Mouse (Mus musculus): ENCODE measurements around the gene Acot3. TPM values are rescaled to one million over a fixed set of nuclear protein-coding genes. Genes with fewer than 3 reads are reported as not detected.
"Not testable (repeated sequence)": the region's sequence is repeated elsewhere in the genome, so short reads cannot be mapped to it uniquely, and the experiment has no call there.

Gene Acot3
- total and polyA plus RNA-seq, 3 experiments = not detected

- in situ Hi-C loops (cut with MboI; ENCODE audit: low pct_ligation_motif_present, low pct_unique_long_range_greater_than_20kb, low sequenced_read_pairs) (no loop called here), dilution Hi-C loops (cut with MboI; ENCODE audit: extremely low pct_ligation_motif_present, extremely low pct_unique_long_range_greater_than_20kb, low sequenced_read_pairs) (no loop called here)
- no peaks in the 10 kb centered on the region for H3K4me1 ChIP-seq (ENCODE audit: control insufficient read depth in 1 of 2, insufficient read depth in 2 of 2)
- H3K79me2 ChIP-seq (replicated peaks; ENCODE audit: control insufficient read depth, extremely low read depth, insufficient read depth, poor library complexity, severe bottlenecking) = no peaks in the 10 kb centered on the region
- H3K36me3 ChIP-seq (replicated peaks in 1 of 2; ENCODE audit: control insufficient read depth in 1 of 2, insufficient read depth in 1 of 2, low read length in 1 of 2) = no peaks in the 10 kb centered on the region
- TF ChIP-seq ZC3H11A (IDR thresholded peaks at IDR 0.05; ENCODE audit: low read depth, low read length) (no peak), ETS1 (conservative IDR thresholded peaks at IDR 0.05; ENCODE audit: low read depth, low read length) (no peak), HCFC1 (IDR thresholded peaks at IDR 0.05; ENCODE audit: low read depth, low read length) (no peak), PAX5 (IDR thresholded peaks at IDR 0.05; ENCODE audit: low read length) (no peak)
- no peak overlapping the region for H3K4me2 ChIP-seq (ENCODE audit: insufficient read depth, low read depth, poor library complexity, severe bottlenecking)
- H3K4me3 ChIP-seq (replicated peaks in 1 of 3; ENCODE audit: low read depth in 2 of 3, low read length in 2 of 3, poor library complexity in 1 of 3) = no peak overlapping the region
- H3K27me3 ChIP-seq (replicated peaks) = no peaks in the 10 kb centered on the region
- DNase-seq (ENCODE audit: extremely low read depth) = no peak
- no peaks in the 10 kb centered on the region for H3K9me3 ChIP-seq (replicated peaks; ENCODE audit: low read length)
- no peak overlapping the region for H3K9ac ChIP-seq (ENCODE audit: insufficient read depth, low read depth)
- no peak overlapping the region for H3K27ac ChIP-seq (ENCODE audit: insufficient read depth, low read depth)
Measured at GRCm38 (mm10) chr12:84099605-84100004, 47.7 kb downstream of the Acot3 start.

GRCm38 (mm10) chr12:84100071-84100470 lies 48.1 kb downstream of the Acot3 start:
- DNase-seq (ENCODE audit: extremely low read depth) = no peak
- Histone ChIP-seq H3K4me2 (ENCODE audit: insufficient read depth, low read depth, poor library complexity, severe bottlenecking) (no peak overlapping the region), H3K4me1 (ENCODE audit: control insufficient read depth in 1 of 2, insufficient read depth in 2 of 2) (no peaks in the 10 kb centered on the region), H3K27ac (ENCODE audit: insufficient read depth, low read depth) (no peak overlapping the region), H3K27me3 (replicated peaks) (no peaks in the 10 kb centered on the region), H3K4me3 (replicated peaks in 1 of 3; ENCODE audit: low read depth in 2 of 3, low read length in 2 of 3, poor library complexity in 1 of 3) (no peak overlapping the region), H3K9ac (ENCODE audit: insufficient read depth, low read depth) (no peak overlapping the region), H3K79me2 (replicated peaks; ENCODE audit: control insufficient read depth, extremely low read depth, insufficient read depth, poor library complexity, severe bottlenecking) (no peaks in the 10 kb centered on the region), H3K9me3 (replicated peaks; ENCODE audit: low read length) (no peaks in the 10 kb centered on the region), H3K36me3 (replicated peaks in 1 of 2; ENCODE audit: control insufficient read depth in 1 of 2, insufficient read depth in 1 of 2, low read length in 1 of 2) (no peaks in the 10 kb centered on the region)
- no peak for TF ChIP-seq ETS1 (conservative IDR thresholded peaks at IDR 0.05; ENCODE audit: low read depth, low read length)
- in situ Hi-C loops (cut with MboI; ENCODE audit: low pct_ligation_motif_present, low pct_unique_long_range_greater_than_20kb, low sequenced_read_pairs) = no loop called here
- dilution Hi-C loops (cut with MboI; ENCODE audit: extremely low pct_ligation_motif_present, extremely low pct_unique_long_range_greater_than_20kb, low sequenced_read_pairs) = no loop called here

- H3K36me3 ChIP-seq (replicated peaks in 1 of 2; ENCODE audit: control insufficient read depth in 1 of 2, insufficient read depth in 1 of 2, low read length in 1 of 2); H3K27me3 ChIP-seq (replicated peaks); H3K27ac ChIP-seq (ENCODE audit: insufficient read depth, low read depth); H3K4me1 ChIP-seq (ENCODE audit: control insufficient read depth in 1 of 2, insufficient read depth in 2 of 2); in situ Hi-C loops (cut with MboI; ENCODE audit: low pct_ligation_motif_present, low pct_unique_long_range_greater_than_20kb, low sequenced_read_pairs); H3K4me3 ChIP-seq (replicated peaks in 1 of 3; ENCODE audit: low read depth in 2 of 3, low read length in 2 of 3, poor library complexity in 1 of 3); H3K79me2 ChIP-seq (replicated peaks; ENCODE audit: control insufficient read depth, extremely low read depth, insufficient read depth, poor library complexity, severe bottlenecking); H3K9me3 ChIP-seq (replicated peaks; ENCODE audit: low read length); DNase-seq (ENCODE audit: extremely low read depth); H3K9ac ChIP-seq (ENCODE audit: insufficient read depth, low read depth); H3K4me2 ChIP-seq (ENCODE audit: insufficient read depth, low read depth, poor library complexity, severe bottlenecking); dilution Hi-C loops (cut with MboI; ENCODE audit: extremely low pct_ligation_motif_present, extremely low pct_unique_long_range_greater_than_20kb, low sequenced_read_pairs): not testable (repeated sequence)
Measured at GRCm38 (mm10) chr12:84100604-84101492, 48.9 kb downstream of the Acot3 start, which contains the start of gene Acot6. TSS of gene Acot6 (plus strand) at chr12:84100654.

GRCm38 (mm10) chr12:84101493-84101845 lies 49.5 kb downstream of the Acot3 start:
- Histone ChIP-seq H3K9ac (ENCODE audit: insufficient read depth, low read depth) (no peak overlapping the region), H3K27me3 (replicated peaks) (no peaks in the 10 kb centered on the region), H3K4me3 (replicated peaks in 1 of 3; ENCODE audit: low read depth in 2 of 3, low read length in 2 of 3, poor library complexity in 1 of 3) (no peak overlapping the region), H3K36me3 (replicated peaks in 1 of 2; ENCODE audit: control insufficient read depth in 1 of 2, insufficient read depth in 1 of 2, low read length in 1 of 2) (no peaks in the 10 kb centered on the region), H3K4me1 (ENCODE audit: control insufficient read depth in 1 of 2, insufficient read depth in 2 of 2) (no peaks in the 10 kb centered on the region), H3K4me2 (ENCODE audit: insufficient read depth, low read depth, poor library complexity, severe bottlenecking) (no peak overlapping the region), H3K27ac (ENCODE audit: insufficient read depth, low read depth) (no peak overlapping the region), H3K9me3 (replicated peaks; ENCODE audit: low read length) (no peaks in the 10 kb centered on the region), H3K79me2 (replicated peaks; ENCODE audit: control insufficient read depth, extremely low read depth, insufficient read depth, poor library complexity, severe bottlenecking) (no peaks in the 10 kb centered on the region)
- dilution Hi-C loops (cut with MboI; ENCODE audit: extremely low pct_ligation_motif_present, extremely low pct_unique_long_range_greater_than_20kb, low sequenced_read_pairs) = no loop called here
- DNase-seq (ENCODE audit: extremely low read depth) = no peak
- in situ Hi-C loops (cut with MboI; ENCODE audit: low pct_ligation_motif_present, low pct_unique_long_range_greater_than_20kb, low sequenced_read_pairs) = no loop called here
- TF ChIP-seq RCOR1 (conservative IDR thresholded peaks at IDR 0.05; ENCODE audit: low read depth, low read length) (no peak), ZC3H11A (IDR thresholded peaks at IDR 0.05; ENCODE audit: low read depth, low read length) (no peak), NRF1 (IDR thresholded peaks at IDR 0.05; ENCODE audit: low read depth, low read length) (no peak), USF2 (conservative IDR thresholded peaks at IDR 0.05; ENCODE audit: low read depth, low read length) (no peak), MXI1 (IDR thresholded peaks at IDR 0.05; ENCODE audit: low read depth, low read length) (no peak), RAD21 (IDR thresholded peaks at IDR 0.05; ENCODE audit: low read depth, low read length) (no peak), ZMIZ1 (IDR thresholded peaks at IDR 0.05; ENCODE audit: low read depth, low read length) (no peak), EP300 (IDR thresholded peaks at IDR 0.05; ENCODE audit: low read length) (no peak), ELF1 (IDR thresholded peaks at IDR 0.05; ENCODE audit: low read depth, low read length) (no peak), UBTF (IDR thresholded peaks at IDR 0.05; ENCODE audit: low read depth, low read length) (no peak), POLR2AphosphoS2 (IDR thresholded peaks at IDR 0.05; ENCODE audit: low read depth, low read length) (no peak), PAX5 (IDR thresholded peaks at IDR 0.05; ENCODE audit: low read length) (no peak), NELFE (IDR thresholded peaks at IDR 0.05; ENCODE audit: low read depth, low read length) (no peak)
